Mouse (Mus musculus): ENCODE measurements around the gene Prg3. TPM values are rescaled to one million over a fixed set of nuclear protein-coding genes. Genes with fewer than 3 reads are reported as not detected.

Gene Prg3
- polyA plus RNA-seq, 1 experiment from 2014 or later = not detected

- H3K27ac ChIP-seq = no peak overlapping the region
- H3K9me3 ChIP-seq = no peaks in the 10 kb centered on the region
- 66% methylated on average over 6 of the region's 6 CpGs for WGBS
- DNase-seq (ENCODE audit: low spot score) = no peak
- H3K4me1 ChIP-seq (replicated peaks) = peaks cover 9% of the 10 kb centered on the region
- no peaks in the 10 kb centered on the region for H3K27me3 ChIP-seq (ENCODE audit: insufficient read depth, poor library complexity, severe bottlenecking)
- H3K4me3 ChIP-seq = no peak overlapping the region
- H3K36me3 ChIP-seq = no peaks in the 10 kb centered on the region
Measured at GRCm38 (mm10) chr2:85030989-85031388, 43.0 kb downstream of the Prg3 start.

GRCm38 (mm10) chr2:85033121-85033520, 45.1 kb downstream of the Prg3 start:
- Histone ChIP-seq H3K36me3 (no peaks in the 10 kb centered on the region), H3K9me3 (no peaks in the 10 kb centered on the region), H3K4me1 (replicated peaks) (peaks cover 20% of the 10 kb centered on the region), H3K27me3 (ENCODE audit: insufficient read depth, poor library complexity, severe bottlenecking) (no peaks in the 10 kb centered on the region), H3K4me3 (no peak overlapping the region), H3K27ac (no peak overlapping the region)
- no peak for DNase-seq (ENCODE audit: low spot score)
- 88% methylated on average over 2 of the region's 2 CpGs for WGBS

- 84% methylated on average over 7 of the region's 7 CpGs for WGBS
Measured at GRCm38 (mm10) chr2:85034169-85034568, 46.2 kb downstream of the Prg3 start.

GRCm38 (mm10) chr2:85036507-85037046, 48.6 kb downstream of the Prg3 start:
- no peak for DNase-seq (ENCODE audit: low spot score)
- peak overlapping the region; percentile 98 for H3K27ac ChIP-seq
- H3K4me1 ChIP-seq (replicated peaks) = peaks cover 27% of the 10 kb centered on the region
- H3K27me3 ChIP-seq (ENCODE audit: insufficient read depth, poor library complexity, severe bottlenecking) = no peaks in the 10 kb centered on the region
- H3K9me3 ChIP-seq = no peaks in the 10 kb centered on the region
- H3K4me3 ChIP-seq = peak overlapping the region; percentile 84
- 9% methylated on average over 11 of the region's 11 CpGs for WGBS
- peaks cover 24% of the 10 kb centered on the region for H3K36me3 ChIP-seq

More at GRCm38 (mm10) chr2:85034169-85034568, 46.2 kb downstream of the Prg3 start:
- Histone ChIP-seq H3K4me3 (0 out of 2 replicates have a peak overlapping the region, but pooled peaks have one; percentile 16), H3K4me1 (replicated peaks) (peaks cover 27% of the 10 kb centered on the region), H3K36me3 (peaks cover under 1% of the 10 kb centered on the region), H3K9me3 (no peaks in the 10 kb centered on the region), H3K27ac (no peak overlapping the region; the same call in 1 of the 2 replicates), H3K27me3 (ENCODE audit: insufficient read depth, poor library complexity, severe bottlenecking) (no peaks in the 10 kb centered on the region)
- no peak for DNase-seq (ENCODE audit: low spot score)

GRCm38 (mm10) chr2:85037047-85038026, 49.3 kb downstream of the Prg3 start, which contains the start of the genes Ssrp1 and P2rx3:
Gene Ssrp1, plus strand, starts transcription at chr2:85037234.
Gene P2rx3, minus strand, starts transcription at chr2:85037462.
- Histone ChIP-seq H3K27me3 (ENCODE audit: insufficient read depth, poor library complexity, severe bottlenecking) (no peaks in the 10 kb centered on the region), H3K36me3 (peaks cover 32% of the 10 kb centered on the region), H3K4me1 (replicated peaks) (peaks cover 27% of the 10 kb centered on the region), H3K9me3 (no peaks in the 10 kb centered on the region), H3K27ac (peak within 1 kb of the TSS; percentile 98), H3K4me3 (peak within 1 kb of the TSS; percentile 84)
- under 1% methylated on average over 66 of the region's 66 CpGs for WGBS
- DNase-seq (ENCODE audit: low spot score) = peak; percentile 92

- WGBS = 86% methylated on average over 13 of the region's 13 CpGs
- peak overlapping the region; percentile 84 for H3K4me3 ChIP-seq
Measured at GRCm38 (mm10) chr2:85038336-85038735, 50.3 kb downstream of the Prg3 start.

More at GRCm38 (mm10) chr2:85038336-85038735, 50.3 kb downstream of the Prg3 start:
- DNase-seq (ENCODE audit: low spot score) = no peak
- Histone ChIP-seq H3K9me3 (no peaks in the 10 kb centered on the region), H3K4me1 (replicated peaks) (peaks cover 27% of the 10 kb centered on the region), H3K36me3 (peaks cover 42% of the 10 kb centered on the region), H3K27me3 (ENCODE audit: insufficient read depth, poor library complexity, severe bottlenecking) (no peaks in the 10 kb centered on the region), H3K27ac (peak overlapping the region; percentile 98)

Other genes with a start within 250 kb of the Prg3 start
- 9.5 and 10.4 TPM in 2 replicates for gene Gm19426, start 244.6 kb upstream of the Prg3 start, polyA plus RNA-seq (2016; fragmentation: Nextera tagmentation; extraction: Ambion mirVana)
- gene Serping1, start 212.8 kb upstream of the Prg3 start, polyA plus RNA-seq (2016; fragmentation: Nextera tagmentation; extraction: Ambion mirVana) = 29.4 and 43.1 TPM in 2 replicates
- 37.2 and 41.6 TPM in 2 replicates for gene Ube2l6, start 189.4 kb upstream of the Prg3 start, polyA plus RNA-seq (2016; fragmentation: Nextera tagmentation; extraction: Ambion mirVana)
- 0.09 and 0.14 TPM in 2 replicates for gene Smtnl1, start 165.6 kb upstream of the Prg3 start, polyA plus RNA-seq (2016; fragmentation: Nextera tagmentation; extraction: Ambion mirVana)
- 56.3 and 58.9 TPM in 2 replicates for gene Timm10, start 161.2 kb upstream of the Prg3 start, polyA plus RNA-seq (2016; fragmentation: Nextera tagmentation; extraction: Ambion mirVana)
- 23.1 and 28.6 TPM in 2 replicates for gene Slc43a1, start 149.4 kb upstream of the Prg3 start, polyA plus RNA-seq (2016; fragmentation: Nextera tagmentation; extraction: Ambion mirVana)
- gene Rtn4rl2, start 101.5 kb upstream of the Prg3 start, polyA plus RNA-seq (2016; fragmentation: Nextera tagmentation; extraction: Ambion mirVana) = 3.8 and 4.0 TPM in 2 replicates
- gene Slc43a3, start 51.6 kb upstream of the Prg3 start, polyA plus RNA-seq (2016; fragmentation: Nextera tagmentation; extraction: Ambion mirVana) = 21.5 and 26.6 TPM in 2 replicates
- gene Prg2, start 7.8 kb upstream of the Prg3 start, polyA plus RNA-seq (2016; fragmentation: Nextera tagmentation; extraction: Ambion mirVana) = not detected in 2 replicates
- gene Ssrp1, start 49.0 kb downstream of the Prg3 start, polyA plus RNA-seq (2016; fragmentation: Nextera tagmentation; extraction: Ambion mirVana) = 310 and 387 TPM in 2 replicates
- gene P2rx3, start 49.2 kb downstream of the Prg3 start, polyA plus RNA-seq (2016; fragmentation: Nextera tagmentation; extraction: Ambion mirVana) = 18.0 and 20.5 TPM in 2 replicates
- 29.3 and 31.2 TPM in 2 replicates for gene Tnks1bp1, start 59.8 kb downstream of the Prg3 start, polyA plus RNA-seq (2016; fragmentation: Nextera tagmentation; extraction: Ambion mirVana)
- gene Aplnr, start 148.0 kb downstream of the Prg3 start, polyA plus RNA-seq (2016; fragmentation: Nextera tagmentation; extraction: Ambion mirVana) = 38.9 and 41.7 TPM in 2 replicates
- 0.48 and 0.92 TPM in 2 replicates for gene Lrrc55, start 209.0 kb downstream of the Prg3 start, polyA plus RNA-seq (2016; fragmentation: Nextera tagmentation; extraction: Ambion mirVana)